Mouse (Mus musculus): ENCODE data around the gene Poc1a.
A peak's percentile ranks its signal among the peaks of the same experiment; 100 is the strongest.

Poc1a gene

DNA sequence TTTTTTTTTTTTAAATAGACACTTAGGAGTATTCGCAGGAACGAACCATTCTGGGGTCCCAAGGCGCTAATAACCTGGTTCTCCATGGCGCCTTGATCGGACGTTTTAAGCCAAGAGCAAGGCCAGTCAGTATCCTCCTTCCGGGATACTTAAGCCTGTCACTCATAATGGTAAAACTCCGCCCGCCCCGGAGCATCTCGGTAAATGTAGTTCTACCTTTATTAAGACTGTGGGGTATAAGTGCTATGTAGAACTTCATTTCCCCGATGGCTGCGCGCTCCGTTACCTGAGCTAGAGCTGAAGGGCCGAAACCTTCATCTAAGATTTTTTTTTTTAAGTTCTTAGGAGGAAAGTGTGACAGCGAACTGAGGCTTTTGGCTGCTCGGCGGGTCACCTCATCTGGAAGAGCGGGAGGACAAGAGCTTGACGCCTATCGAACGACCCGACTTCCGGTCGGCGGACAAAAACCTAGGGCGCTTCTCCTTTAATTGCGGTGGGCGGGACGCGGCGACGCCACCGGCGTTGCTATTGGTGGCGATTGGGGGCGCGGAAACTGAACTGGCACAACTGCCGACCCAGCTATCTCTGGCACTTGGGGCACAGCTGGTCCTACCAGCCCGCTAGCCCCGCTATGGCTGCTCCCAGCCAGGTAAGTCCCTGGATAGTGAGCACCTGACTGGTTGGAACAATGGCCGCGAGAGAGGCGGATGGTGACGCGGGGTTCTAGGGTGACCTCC is at the start of gene Poc1a:
Poc1a (plus strand) TSS at position 254 of the 737 bp plus-strand sequence.
- peak; percentile 96 for DNase-seq

DNA sequence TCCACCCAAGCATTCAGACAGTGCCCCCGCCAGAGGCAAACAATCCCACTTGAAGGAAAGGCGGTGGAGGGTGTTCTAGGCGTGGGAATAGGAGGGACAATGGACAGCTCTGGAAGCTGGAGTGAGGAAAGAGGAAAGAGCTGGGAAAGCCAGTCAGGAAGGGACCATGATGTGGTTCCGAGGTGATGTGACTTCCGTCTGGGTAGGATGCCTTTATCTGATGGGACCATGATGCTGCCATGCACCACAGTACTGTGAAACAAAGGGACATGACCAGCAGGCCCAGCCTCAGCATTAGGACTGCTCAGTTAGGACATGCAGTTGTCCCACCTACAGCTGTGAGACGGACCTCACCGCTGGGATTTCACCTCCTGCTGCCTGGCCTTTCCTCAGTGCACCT is 49.6 kb upstream of the Poc1a start:
- no peak for DNase-seq

DNA sequence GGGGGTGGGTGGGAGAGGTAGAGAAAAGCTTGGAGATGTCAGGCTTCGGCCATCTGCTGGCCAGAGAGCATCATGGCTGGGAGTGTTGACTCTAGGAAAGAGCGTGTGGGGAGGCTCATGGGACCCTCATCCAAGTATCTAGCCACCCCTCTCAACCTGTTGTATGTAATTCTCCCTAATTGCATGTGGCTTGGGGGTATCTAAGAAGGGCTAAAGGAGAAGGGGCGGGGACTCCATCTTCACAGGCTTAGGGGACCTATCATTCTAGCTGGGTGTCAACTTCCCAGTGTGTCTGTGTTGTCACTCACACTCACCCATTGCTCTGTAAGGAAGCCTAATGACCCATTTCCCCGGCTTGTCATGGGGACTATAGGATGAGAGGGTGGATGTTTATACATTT is 49.0 kb upstream of the Poc1a start:
- DNase-seq, result no peak

DNA sequence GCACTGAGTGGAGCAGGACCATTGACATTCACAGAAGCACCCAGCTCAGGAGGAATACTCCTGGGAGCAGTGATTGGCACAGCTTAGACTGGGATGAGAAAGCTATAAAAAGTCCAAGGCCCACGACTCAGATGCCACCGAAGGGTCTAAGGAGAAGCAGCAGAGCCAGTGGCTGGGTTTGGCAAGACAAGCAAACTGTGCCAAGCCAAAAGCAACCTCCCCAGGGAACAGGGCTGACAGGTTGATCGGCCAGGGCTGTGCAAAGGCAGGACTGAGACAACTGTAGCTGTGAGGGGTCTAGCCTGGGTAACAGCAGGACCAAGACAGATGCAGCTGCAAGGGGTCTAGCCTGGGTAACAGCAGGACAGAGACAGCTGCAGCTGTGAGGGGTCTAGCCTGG is 47.9 kb upstream of the Poc1a start:
- DNase-seq, result no peak

DNA sequence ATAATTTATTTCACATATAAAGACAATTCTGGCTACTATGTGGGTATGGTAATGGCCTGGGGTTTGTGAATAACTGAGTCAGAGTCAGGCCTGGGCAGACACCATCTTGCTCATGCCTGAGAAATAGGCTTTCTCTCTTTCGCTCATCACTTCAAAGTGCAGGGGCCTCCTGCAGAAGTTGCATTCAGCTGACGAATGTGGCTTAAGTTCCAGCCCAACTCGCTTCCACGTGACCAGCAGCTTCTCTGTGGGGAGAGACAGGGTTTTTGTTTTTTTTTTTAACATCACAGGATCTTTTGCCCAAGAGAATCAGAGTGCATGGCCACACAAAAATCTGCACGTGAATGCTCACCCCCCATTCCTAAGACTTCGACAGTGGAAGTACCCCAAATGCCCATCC is 46.9 kb upstream of the Poc1a start:
- DNase-seq, result no peak

DNA sequence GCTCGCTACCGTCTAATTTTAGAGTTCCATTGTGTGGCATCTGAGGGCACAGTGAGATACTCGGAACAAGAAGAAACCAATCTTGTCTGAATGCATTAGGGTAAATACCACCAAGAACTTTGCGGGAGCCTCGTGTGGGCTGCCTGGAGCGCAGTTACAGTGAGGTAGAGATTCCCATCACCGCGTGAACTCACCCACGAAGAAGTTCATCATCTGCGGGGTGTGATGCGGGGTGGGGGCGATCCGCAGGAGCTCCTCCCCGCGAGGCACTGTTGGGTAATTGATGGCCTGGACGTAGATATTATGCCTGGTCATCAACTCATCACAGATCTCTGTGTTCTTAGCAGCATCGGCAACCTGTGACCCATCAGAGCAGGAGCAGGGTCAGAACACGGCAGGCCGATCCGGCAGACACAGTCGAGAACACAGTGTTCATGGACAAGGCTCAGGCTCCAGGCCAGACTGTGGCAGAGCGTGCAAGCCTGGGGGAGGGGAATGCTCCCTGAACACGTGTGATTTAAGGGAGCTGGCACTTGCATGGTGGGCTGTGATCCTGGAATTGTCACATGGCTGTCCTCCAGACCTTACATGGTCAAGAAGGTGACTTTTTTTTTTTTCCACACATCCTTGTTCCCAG is 45.5 kb upstream of the Poc1a start:
- peak; percentile 68 for DNase-seq

DNA sequence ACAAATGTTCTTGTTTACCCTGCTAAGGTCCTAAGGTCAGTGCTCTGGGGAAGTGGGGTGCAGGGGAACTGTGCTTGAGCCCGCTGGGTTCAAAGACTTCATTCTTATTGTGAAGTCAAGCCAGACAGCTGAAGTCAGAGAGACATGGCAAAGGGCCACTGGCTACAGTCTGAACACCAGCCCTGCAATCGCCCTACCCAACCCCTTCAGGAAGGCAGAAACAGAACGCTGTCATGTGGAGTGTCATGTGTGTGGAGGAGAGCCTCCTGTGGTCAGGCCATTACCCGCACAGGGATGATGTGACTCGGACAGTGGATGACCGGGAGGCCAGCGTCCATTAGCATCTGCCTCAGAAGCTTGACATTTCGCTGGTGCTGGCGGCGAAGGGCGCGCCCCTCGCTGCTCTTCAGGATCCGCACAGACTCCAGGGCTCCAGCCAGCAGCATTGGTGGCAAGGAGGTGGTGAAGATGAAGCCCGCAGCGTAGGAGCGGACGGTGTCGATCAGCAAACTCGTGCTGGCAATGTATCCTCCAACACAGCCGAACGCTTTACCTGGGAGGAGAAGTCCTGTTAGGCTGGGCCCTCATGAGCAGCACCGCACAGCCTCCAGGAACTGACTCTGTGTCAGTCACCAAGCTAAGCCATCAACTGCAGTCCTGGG is 44.6 kb upstream of the Poc1a start:
- peak; percentile 68 for DNase-seq

DNA sequence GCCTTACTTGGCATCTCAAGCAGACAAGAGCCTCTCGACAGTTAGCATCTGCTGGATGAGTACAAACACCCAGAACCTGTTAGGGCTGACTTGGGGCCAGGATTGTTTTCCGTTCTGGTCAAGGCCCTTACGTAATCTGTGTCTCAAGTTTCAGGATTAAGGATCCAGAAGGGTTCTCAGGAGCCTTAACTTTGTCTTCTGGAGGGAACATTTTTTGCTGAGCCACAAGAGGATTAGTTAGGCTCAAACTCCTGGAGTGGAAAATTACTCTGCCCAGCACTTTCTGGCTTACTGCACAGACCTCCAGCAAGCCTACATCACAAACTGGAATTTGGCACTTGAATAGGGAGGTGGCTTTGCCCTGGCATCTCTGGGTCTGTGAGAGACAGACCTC is 44.0 kb upstream of the Poc1a start:
- DNase-seq, result peak; percentile 54

DNA sequence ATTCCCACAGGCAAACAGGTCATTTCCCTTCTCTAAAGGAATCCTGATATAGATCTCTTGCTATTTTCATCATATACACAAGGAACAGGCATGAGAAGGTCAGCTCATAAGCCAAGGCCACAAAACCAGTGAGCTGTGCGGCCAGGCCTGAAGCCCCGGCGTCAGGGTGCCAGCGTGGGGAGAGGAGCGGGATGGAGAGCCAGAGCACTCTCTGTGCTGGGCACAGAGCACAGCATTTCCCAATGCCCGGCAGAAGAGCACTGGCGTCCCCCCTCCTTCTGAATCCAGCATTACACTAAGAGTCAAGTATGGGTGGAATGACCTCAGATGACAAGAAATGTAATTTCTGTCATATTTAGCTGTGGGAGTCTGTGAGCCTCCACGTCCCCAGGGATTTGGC is 43.5 kb upstream of the Poc1a start:
- DNase-seq, result no peak

DNA sequence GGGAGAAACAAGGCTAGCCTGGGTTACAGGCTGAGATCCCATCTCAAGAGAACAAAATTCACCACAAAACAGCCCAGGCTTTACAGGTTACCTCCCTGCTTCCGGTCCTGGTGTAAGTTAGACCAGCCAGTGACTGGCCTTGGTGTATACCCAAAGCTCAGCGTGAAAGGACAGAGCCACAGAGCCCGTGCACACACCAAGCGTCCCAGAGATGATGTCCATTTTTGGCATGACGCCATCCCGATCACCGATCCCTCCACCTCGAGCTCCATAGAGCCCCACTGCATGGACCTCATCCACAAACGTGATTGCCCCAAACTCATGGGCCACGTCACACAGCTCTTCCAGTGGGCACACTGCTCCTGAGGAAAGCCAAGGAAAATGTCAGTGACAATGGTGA is 43.0 kb upstream of the Poc1a start:
- no peak for DNase-seq

DNA sequence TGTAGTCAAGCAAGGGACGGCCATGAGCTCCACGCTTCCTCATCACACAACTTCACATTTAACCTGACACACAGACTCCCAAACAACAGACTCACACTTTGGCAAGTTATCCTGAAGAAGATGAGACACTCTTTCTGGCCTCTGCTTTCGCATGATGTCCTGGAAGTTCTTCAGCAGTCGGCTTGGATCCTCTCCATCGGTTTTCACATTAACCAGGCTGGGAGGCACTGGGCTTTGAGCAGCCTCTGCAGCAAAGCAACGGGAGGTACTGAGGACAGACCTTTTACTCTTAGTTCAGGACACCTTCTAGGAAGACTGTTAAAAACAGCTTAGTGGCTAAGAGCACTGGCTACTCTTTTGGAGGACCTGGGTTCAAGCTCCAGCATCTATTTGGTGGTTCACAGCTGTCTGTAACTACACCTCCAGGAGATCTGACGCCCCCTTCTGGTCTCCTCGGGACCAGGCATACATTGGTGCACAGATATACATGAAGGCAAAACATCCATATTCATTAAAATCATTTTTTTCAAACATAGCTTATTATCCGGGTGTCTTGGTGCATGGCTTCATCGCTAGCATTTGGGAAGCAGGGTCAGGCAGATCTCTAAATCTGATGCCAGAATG is 39.2 kb upstream of the Poc1a start:
- DNase-seq, result peak; percentile 66

DNA sequence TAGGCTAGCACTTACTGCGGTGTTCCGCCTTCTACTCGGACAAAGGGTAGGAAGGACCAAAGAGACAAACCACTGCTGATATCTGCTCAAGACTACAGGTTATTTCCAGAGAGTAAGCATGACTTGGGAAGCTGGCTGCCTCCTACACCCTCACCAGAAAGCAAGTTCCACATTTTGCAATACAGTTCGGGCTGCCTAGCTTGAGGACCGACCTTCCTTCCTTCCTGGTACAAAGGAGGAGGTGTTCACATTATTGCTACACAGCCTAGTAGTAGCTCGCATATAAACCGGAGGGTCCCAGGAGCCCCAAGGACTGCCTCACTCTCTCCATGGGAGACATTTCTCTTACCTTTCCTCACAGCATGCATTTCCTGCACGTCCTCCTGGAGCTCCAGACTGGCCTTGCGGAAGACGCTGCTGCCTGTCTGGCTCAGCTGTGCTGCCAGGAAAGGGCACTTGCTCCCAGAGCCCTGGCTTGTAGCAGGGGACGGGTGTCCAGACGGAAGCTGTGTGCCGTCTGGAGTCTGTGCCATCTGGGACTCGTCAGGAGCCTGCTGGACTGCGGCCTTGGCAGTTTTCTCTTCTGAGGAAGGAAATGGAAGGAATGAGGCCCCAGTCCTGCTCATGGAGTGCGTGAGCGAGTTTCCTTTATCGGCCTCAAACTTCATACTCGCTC is 37.9 kb upstream of the Poc1a start:
- peak; percentile 61 for DNase-seq

DNA sequence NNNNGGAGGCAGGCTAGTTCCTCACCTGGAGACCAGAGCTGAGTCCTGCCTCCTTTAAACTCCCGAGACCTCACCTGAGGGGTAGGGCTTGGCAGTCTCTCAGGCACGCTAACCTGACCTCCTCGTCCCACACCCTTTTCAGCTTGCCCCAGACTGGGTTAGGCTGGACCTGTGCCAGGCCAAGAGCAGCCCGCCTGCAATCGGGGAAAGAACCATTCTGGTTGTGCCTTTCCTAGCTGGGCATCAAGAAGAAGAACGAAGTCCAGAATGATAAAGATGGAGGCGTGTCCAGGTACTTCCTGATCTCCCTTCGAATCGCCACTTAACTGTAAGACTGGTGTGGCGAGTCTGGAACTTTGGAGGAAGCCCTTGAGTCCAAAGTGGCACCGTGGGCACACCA is 31.3 kb upstream of the Poc1a start:
- no peak for DNase-seq

DNA sequence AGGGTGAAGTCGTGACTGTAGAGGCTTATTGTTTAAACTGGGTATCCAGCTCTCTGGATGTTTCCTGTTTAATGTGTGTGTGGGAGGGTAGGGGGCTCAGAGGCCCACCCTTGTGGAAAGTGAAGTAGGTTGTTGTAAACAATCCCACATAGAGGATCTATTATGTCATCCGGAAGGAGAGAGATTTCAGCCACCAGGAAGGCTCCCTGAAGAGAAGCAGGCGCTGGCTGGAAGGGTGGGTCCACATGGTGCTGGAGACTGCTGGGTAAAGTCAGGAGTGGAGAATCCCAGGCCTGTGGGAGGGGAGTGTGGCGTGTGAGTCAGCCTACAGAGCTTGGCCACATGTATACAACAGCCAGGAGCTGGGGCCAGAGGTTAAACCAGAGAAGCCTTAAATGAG is 30.6 kb upstream of the Poc1a start:
- no peak for DNase-seq

DNA sequence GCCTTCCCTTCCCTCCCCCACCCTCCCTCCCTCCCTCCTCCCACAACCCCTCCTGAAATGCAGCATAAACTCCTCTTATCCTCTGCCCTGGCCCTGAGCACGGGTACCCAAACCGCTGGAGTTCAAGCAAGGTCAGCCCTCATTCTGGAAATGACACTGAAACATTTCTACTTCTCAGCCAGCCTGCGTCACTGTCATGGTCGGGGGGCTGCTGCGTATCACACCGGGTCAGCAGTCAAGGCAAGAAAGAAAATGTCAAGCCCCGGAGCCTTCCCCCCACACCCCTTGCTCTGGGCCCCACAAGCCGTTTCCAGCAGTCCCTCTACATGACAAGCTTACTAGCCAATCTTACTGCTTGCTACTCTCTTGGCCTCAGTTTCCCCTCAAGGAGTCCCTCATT is 29.8 kb upstream of the Poc1a start:
- DNase-seq, result no peak

DNA sequence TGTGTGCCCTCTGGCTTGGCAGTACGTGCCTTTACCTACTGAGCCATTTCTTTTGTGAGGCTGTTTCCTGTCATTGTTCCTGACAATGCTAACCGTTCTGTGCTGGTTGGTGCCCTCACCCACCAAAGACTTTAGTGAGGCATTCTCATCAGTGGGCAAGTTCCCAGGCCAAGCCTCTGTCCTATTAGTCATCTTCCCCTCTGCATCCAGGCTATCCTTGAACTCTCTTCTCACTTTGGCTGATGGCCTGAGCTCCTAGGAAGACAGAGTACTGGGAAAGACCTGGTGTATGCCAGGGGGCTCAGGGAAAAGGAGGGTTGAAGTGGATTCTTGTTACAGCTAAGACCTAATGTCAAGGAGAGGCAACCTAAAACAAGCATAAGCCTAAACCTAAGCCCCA is 26.9 kb upstream of the Poc1a start:
- no peak for DNase-seq

DNA sequence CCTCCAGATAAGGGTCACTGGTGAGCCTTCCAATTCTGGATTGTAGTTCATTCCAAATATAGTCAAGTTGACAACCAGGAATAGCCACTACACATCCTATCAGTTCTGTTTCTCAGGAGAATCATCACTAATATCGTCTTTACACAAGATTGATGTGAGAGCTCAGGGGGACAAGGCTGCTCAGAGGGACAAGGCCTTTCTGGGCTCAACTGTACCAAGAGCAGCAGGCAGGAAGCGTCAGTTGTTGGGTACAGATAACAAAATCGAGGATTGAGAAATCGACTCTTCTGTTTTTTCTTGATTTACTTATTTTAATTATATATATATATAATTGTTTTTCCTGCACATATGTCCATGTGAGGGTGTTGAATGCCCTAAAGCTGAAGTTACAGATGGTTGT is 22.4 kb upstream of the Poc1a start:
- DNase-seq, result no peak

DNA sequence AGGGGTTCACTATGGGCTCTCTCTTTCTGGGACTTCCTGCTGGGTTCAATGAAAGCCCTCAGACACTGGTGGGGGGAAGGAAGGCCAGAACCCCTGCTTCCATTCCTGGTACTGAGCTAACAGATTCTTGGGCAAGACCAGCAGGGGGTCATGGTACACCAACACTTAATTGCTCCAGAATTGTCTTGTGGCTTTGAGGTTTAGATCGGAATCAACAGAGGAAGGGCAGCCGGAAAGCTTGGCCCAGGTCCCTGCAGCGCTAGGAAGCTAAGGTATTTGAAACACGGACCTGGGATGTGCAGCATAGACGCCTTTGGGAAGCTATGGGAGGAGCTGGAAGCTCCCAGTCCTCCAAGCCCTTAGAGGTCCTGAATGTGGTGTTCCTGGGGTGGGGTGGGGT is 21.9 kb upstream of the Poc1a start:
- no peak for DNase-seq

DNA sequence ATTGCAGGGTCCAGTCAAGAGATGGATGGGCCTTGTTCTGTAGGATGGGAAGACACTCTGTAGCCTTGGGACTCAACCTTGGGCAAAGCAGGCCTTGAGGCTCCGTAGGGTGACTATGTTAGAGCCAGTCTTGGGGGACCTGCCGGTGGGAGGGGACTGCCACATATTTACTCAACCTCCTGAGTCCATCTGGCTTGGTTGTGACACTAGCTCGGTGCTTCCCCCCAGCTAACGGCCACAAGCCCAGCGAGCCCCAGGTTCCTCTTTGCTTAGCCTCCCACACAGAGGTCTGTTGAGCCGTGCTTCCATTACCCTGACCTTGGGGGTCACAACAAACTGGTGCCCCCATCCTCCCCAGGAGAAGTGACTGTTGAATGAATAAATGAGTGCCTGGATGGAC is 19.8 kb upstream of the Poc1a start:
- no peak for DNase-seq

DNA sequence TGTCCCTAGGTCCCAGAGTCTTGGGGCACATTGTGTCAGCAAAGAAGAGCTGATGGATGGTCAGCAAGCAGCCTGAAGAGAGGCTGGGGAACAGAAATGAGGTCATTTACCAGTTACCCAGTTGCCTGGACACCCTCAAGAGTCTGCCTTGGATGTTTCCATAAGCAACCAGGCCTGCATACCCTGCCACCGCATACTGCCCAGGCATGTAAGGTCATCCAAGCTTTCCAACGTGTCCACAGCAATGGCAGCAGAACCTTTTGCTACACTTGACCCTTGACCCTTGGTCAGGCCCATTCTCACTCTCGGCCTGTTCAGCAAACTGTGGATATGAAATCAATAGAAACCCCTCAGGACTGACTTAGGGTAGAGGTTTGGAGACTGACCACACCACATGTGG is 19.4 kb upstream of the Poc1a start:
- no peak for DNase-seq

DNA sequence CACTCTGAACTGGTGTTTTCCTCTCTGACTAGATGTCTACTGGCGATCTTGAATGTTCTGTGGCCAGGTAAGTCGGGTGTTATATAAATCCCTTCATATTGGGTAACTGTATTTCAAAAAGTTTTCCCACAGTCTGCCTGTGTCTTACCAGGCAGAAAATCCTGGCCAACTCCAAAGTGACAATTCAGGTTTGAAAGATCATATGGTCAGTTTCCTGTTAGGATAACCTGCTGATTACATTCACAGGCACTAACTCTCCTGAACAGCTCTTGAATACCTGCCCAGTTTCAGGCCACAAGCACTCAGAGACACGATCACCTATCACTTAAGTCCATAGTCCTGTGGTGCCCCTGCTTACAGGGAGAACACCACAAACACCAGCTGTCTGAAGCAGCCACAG is 18.8 kb upstream of the Poc1a start:
- DNase-seq, result no peak

DNA sequence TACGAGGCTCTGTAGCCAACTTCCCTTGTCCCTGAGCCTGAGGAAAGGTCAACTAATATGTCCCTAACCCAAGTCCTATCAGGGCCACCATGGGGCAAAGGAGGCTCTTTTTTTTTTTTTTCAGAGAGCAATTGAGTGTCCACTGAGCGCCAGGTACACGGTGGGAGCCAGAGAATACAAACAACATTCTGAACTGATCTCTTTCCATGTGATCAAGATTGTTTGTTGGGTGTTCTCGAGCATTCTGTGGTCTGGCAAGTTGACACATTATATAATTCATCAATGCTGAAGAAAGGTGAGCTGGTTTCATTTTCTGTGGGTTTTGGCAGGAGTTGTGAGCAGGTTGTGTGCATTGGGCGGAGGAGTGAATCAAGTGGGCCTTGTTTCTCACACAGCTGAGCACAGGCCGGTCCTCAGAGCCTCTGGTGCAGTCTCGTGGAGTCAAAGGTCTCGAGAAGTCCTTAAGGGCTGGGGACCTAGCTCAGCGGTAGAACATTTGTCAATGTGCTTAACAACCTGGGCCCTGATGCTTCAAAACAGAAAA is 17.4 kb upstream of the Poc1a start:
- DNase-seq, result no peak

Data from kidney, postnatal 14 days (tissue).